Mouse (Mus musculus) forebrain, embryonic 13.5 days (tissue): ENCODE measurements around the gene Ass1. TPM values are rescaled to one million over a fixed set of nuclear protein-coding genes. Genes with fewer than 3 reads are reported as not detected.

Experiments
- polyA plus RNA-seq: library from polyadenylated mRNA; unstranded; fragments of >200 nt; fragmentation: Nextera tagmentation; extraction: Ambion mirVana; gene quantifications from 2 replicates; pipeline ENCODE4 v1.2.1, GENCODE M21; 2015

The Ass1 gene
- polyA plus RNA-seq, 1 experiment from 2014 or later, result 5.9 TPM

Other genes starting within 250 kb of the Ass1 start
- 72.7 and 77.6 TPM in 2 replicates for gene Ncs1, start 224.4 kb upstream of the Ass1 start, polyA plus RNA-seq
- gene Hmcn2, start 155.8 kb upstream of the Ass1 start, polyA plus RNA-seq, result 0.06 and 0.16 TPM in 2 replicates
- gene Fubp3, start 102.4 kb downstream of the Ass1 start, polyA plus RNA-seq, result 72.7 and 76.5 TPM in 2 replicates
- 1.3 and 2.1 TPM in 2 replicates for gene Prdm12, start 169.8 kb downstream of the Ass1 start, polyA plus RNA-seq
- gene Exosc2, start 200.5 kb downstream of the Ass1 start, polyA plus RNA-seq, result 53.2 and 59.2 TPM in 2 replicates
- 25.8 and 30.6 TPM in 2 replicates for gene Abl1, start 218.2 kb downstream of the Ass1 start, polyA plus RNA-seq